Mouse (Mus musculus): ENCODE measurements around the gene Brsk2. TPM values are rescaled to one million over a fixed set of nuclear protein-coding genes. Genes with fewer than 3 reads are reported as not detected.

Gene Brsk2
- polyA plus RNA-seq, 1 experiment from 2014 or later, result 13.8 TPM

- ATAC-seq (replicated peaks; ENCODE audit: low FRiP score) (no peak), DNase-seq (ENCODE audit: low spot score) (no peak)
- Histone ChIP-seq H3K4me2 (ENCODE audit: low read depth, low read length, severe bottlenecking) (no peak overlapping the region), H3K4me1 (replicated peaks; ENCODE audit: control insufficient read depth, insufficient read depth, low read length) (0 out of 2 replicates have a peak, but pooled peaks cover 3% of the 10 kb centered on the region), H3K36me3 (ENCODE audit: control insufficient read depth, insufficient read depth, low read length) (no peaks in the 10 kb centered on the region), H3K27ac (ENCODE audit: low read depth, low read length) (no peak overlapping the region), H3K9ac (ENCODE audit: low read length) (no peak overlapping the region), H3K9me3 (ENCODE audit: control insufficient read depth, low read length) (no peaks in the 10 kb centered on the region), H3K4me3 (ENCODE audit: low read depth, low read length) (no peak overlapping the region), H3K27me3 (ENCODE audit: control insufficient read depth, insufficient read depth, low read length) (no peaks in the 10 kb centered on the region)
- 93% methylated on average over 1 of the region's 1 CpGs for WGBS
These were observed 9.6 kb downstream of the Brsk2 start for GRCm38 (mm10) chr7:141959133-141959532.

GRCm38 (mm10) chr7:141960926-141961325 lies 11.4 kb downstream of the Brsk2 start:
- no peak for DNase-seq (ENCODE audit: low spot score)
- no peaks in the 10 kb centered on the region for H3K9me3 ChIP-seq (ENCODE audit: control insufficient read depth, low read length)
- WGBS, result 86% methylated on average over 2 of the region's 2 CpGs
- H3K4me1 ChIP-seq (replicated peaks; ENCODE audit: control insufficient read depth, insufficient read depth, low read length), result 0 out of 2 replicates have a peak, but pooled peaks cover 3% of the 10 kb centered on the region
- no peak for ATAC-seq (replicated peaks; ENCODE audit: low FRiP score)
- no peak overlapping the region for H3K4me3 ChIP-seq (ENCODE audit: low read depth, low read length)
- H3K4me2 ChIP-seq (ENCODE audit: low read depth, low read length, severe bottlenecking), result no peak overlapping the region
- no peaks in the 10 kb centered on the region for H3K27me3 ChIP-seq (ENCODE audit: control insufficient read depth, insufficient read depth, low read length)
- no peaks in the 10 kb centered on the region; the same call in 1 of the 2 replicates for H3K36me3 ChIP-seq (ENCODE audit: control insufficient read depth, insufficient read depth, low read length)
- H3K27ac ChIP-seq (ENCODE audit: low read depth, low read length), result no peak overlapping the region
- H3K9ac ChIP-seq (ENCODE audit: low read length), result no peak overlapping the region

GRCm38 (mm10) chr7:141961491-141961890 lies 11.9 kb downstream of the Brsk2 start:
- Histone ChIP-seq H3K9me3 (ENCODE audit: control insufficient read depth, low read length) (no peaks in the 10 kb centered on the region), H3K27ac (ENCODE audit: low read depth, low read length) (no peak overlapping the region), H3K4me3 (ENCODE audit: low read depth, low read length) (no peak overlapping the region), H3K4me1 (replicated peaks; ENCODE audit: control insufficient read depth, insufficient read depth, low read length) (0 out of 2 replicates have a peak, but pooled peaks cover 3% of the 10 kb centered on the region), H3K9ac (ENCODE audit: low read length) (no peak overlapping the region), H3K4me2 (ENCODE audit: low read depth, low read length, severe bottlenecking) (no peak overlapping the region), H3K27me3 (ENCODE audit: control insufficient read depth, insufficient read depth, low read length) (no peaks in the 10 kb centered on the region), H3K36me3 (ENCODE audit: control insufficient read depth, insufficient read depth, low read length) (no peaks in the 10 kb centered on the region; the same call in 1 of the 2 replicates)
- ATAC-seq (replicated peaks; ENCODE audit: low FRiP score) (no peak), DNase-seq (ENCODE audit: low spot score) (no peak)
- 83% methylated on average over 3 of the region's 3 CpGs for WGBS

- Histone ChIP-seq H3K4me1 (replicated peaks; ENCODE audit: control insufficient read depth, insufficient read depth, low read length) (0 out of 2 replicates have a peak, but pooled peaks cover 2% of the 10 kb centered on the region), H3K9ac (ENCODE audit: low read length) (no peak overlapping the region), H3K36me3 (ENCODE audit: control insufficient read depth, insufficient read depth, low read length) (no peaks in the 10 kb centered on the region; the same call in 1 of the 2 replicates), H3K4me2 (ENCODE audit: low read depth, low read length, severe bottlenecking) (no peak overlapping the region), H3K27me3 (ENCODE audit: control insufficient read depth, insufficient read depth, low read length) (no peaks in the 10 kb centered on the region), H3K4me3 (ENCODE audit: low read depth, low read length) (no peak overlapping the region), H3K27ac (ENCODE audit: low read depth, low read length) (no peak overlapping the region), H3K9me3 (ENCODE audit: control insufficient read depth, low read length) (no peaks in the 10 kb centered on the region)
- no peak for DNase-seq (ENCODE audit: low spot score)
- 95% methylated on average over 3 of the region's 3 CpGs for WGBS
- ATAC-seq (replicated peaks; ENCODE audit: low FRiP score), result no peak
These were observed 13.0 kb downstream of the Brsk2 start for GRCm38 (mm10) chr7:141962521-141962920.

GRCm38 (mm10) chr7:141966281-141966680 lies 16.7 kb downstream of the Brsk2 start:
- 89% methylated on average over 2 of the region's 2 CpGs for WGBS
- DNase-seq (ENCODE audit: low spot score) (no peak), ATAC-seq (replicated peaks; ENCODE audit: low FRiP score) (no peak)
- no peak overlapping the region for H3K4me2 ChIP-seq (ENCODE audit: low read depth, low read length, severe bottlenecking)
- no peak overlapping the region for H3K9ac ChIP-seq (ENCODE audit: low read length)
- peaks cover 9% of the 10 kb centered on the region; the same call in 1 of the 2 replicates for H3K4me1 ChIP-seq (replicated peaks; ENCODE audit: control insufficient read depth, insufficient read depth, low read length)
- H3K4me3 ChIP-seq (ENCODE audit: low read depth, low read length), result no peak overlapping the region
- H3K36me3 ChIP-seq (ENCODE audit: control insufficient read depth, insufficient read depth, low read length), result no peaks in the 10 kb centered on the region; the same call in 1 of the 2 replicates
- H3K9me3 ChIP-seq (ENCODE audit: control insufficient read depth, low read length), result no peaks in the 10 kb centered on the region
- H3K27me3 ChIP-seq (ENCODE audit: control insufficient read depth, insufficient read depth, low read length), result no peaks in the 10 kb centered on the region
- no peak overlapping the region for H3K27ac ChIP-seq (ENCODE audit: low read depth, low read length)

- peaks cover 9% of the 10 kb centered on the region; the same call in 1 of the 2 replicates for H3K4me1 ChIP-seq (replicated peaks; ENCODE audit: control insufficient read depth, insufficient read depth, low read length)
- DNase-seq (ENCODE audit: low spot score) (peak; percentile 73), ATAC-seq (replicated peaks; ENCODE audit: low FRiP score) (no peak; the same call in 1 of the 2 replicates)
- H3K9me3 ChIP-seq (ENCODE audit: control insufficient read depth, low read length), result no peaks in the 10 kb centered on the region
- no peaks in the 10 kb centered on the region for H3K27me3 ChIP-seq (ENCODE audit: control insufficient read depth, insufficient read depth, low read length)
- H3K4me3 ChIP-seq (ENCODE audit: low read depth, low read length), result no peak overlapping the region
- no peaks in the 10 kb centered on the region for H3K36me3 ChIP-seq (ENCODE audit: control insufficient read depth, insufficient read depth, low read length)
- no peak overlapping the region for H3K4me2 ChIP-seq (ENCODE audit: low read depth, low read length, severe bottlenecking)
- 47% methylated on average over 7 of the region's 7 CpGs for WGBS
- no peak overlapping the region for H3K27ac ChIP-seq (ENCODE audit: low read depth, low read length)
- H3K9ac ChIP-seq (ENCODE audit: low read length), result no peak overlapping the region
These were observed 23.5 kb downstream of the Brsk2 start for GRCm38 (mm10) chr7:141972831-141973619.

GRCm38 (mm10) chr7:141978003-141978402 lies 28.5 kb downstream of the Brsk2 start:
- no peaks in the 10 kb centered on the region; the same call in 1 of the 2 replicates for H3K4me1 ChIP-seq (replicated peaks; ENCODE audit: control insufficient read depth, insufficient read depth, low read length)
- H3K27ac ChIP-seq (ENCODE audit: low read depth, low read length), result no peak overlapping the region
- 81% methylated on average over 6 of the region's 6 CpGs for WGBS
- no peak for DNase-seq (ENCODE audit: low spot score)
- H3K4me2 ChIP-seq (ENCODE audit: low read depth, low read length, severe bottlenecking), result no peak overlapping the region
- H3K9me3 ChIP-seq (ENCODE audit: control insufficient read depth, low read length), result no peaks in the 10 kb centered on the region
- H3K27me3 ChIP-seq (ENCODE audit: control insufficient read depth, insufficient read depth, low read length), result no peaks in the 10 kb centered on the region
- ATAC-seq (replicated peaks; ENCODE audit: low FRiP score), result no peak
- H3K4me3 ChIP-seq (ENCODE audit: low read depth, low read length), result no peak overlapping the region
- no peaks in the 10 kb centered on the region for H3K36me3 ChIP-seq (ENCODE audit: control insufficient read depth, insufficient read depth, low read length)
- H3K9ac ChIP-seq (ENCODE audit: low read length), result no peak overlapping the region

- Histone ChIP-seq H3K4me2 (ENCODE audit: low read depth, low read length, severe bottlenecking) (no peak overlapping the region), H3K27me3 (ENCODE audit: control insufficient read depth, insufficient read depth, low read length) (no peaks in the 10 kb centered on the region), H3K4me3 (ENCODE audit: low read depth, low read length) (no peak overlapping the region), H3K36me3 (ENCODE audit: control insufficient read depth, insufficient read depth, low read length) (no peaks in the 10 kb centered on the region), H3K9ac (ENCODE audit: low read length) (no peak overlapping the region), H3K4me1 (replicated peaks; ENCODE audit: control insufficient read depth, insufficient read depth, low read length) (no peaks in the 10 kb centered on the region; the same call in 1 of the 2 replicates), H3K27ac (ENCODE audit: low read depth, low read length) (no peak overlapping the region), H3K9me3 (ENCODE audit: control insufficient read depth, low read length) (no peaks in the 10 kb centered on the region)
- no peak for DNase-seq (ENCODE audit: low spot score)
- no peak for ATAC-seq (replicated peaks; ENCODE audit: low FRiP score)
- 94% methylated on average over 4 of the region's 4 CpGs for WGBS
These were observed 29.7 kb downstream of the Brsk2 start for GRCm38 (mm10) chr7:141979247-141979646.

All from forebrain, embryonic 11.5 days (tissue).